Mouse (Mus musculus) liver, embryonic 13.5 days (tissue): ENCODE data around the gene Olfr303. TPM values are rescaled to one million over a fixed set of nuclear protein-coding genes. Genes with fewer than 3 reads are reported as not detected.
"Not testable (repeated sequence)": the region's sequence is repeated elsewhere in the genome, so short reads cannot be mapped to it uniquely, and the experiment has no call there.

Source experiments
- ATAC-seq: fragments of 200-750 bp; cut with Nextera tagmentation; 2 replicates; pipeline ENCODE4 v1.8.0; 2017; ENCODE audit warnings: low read depth, mild to moderate bottlenecking, moderate number of reproducible peaks, moderate library complexity
- DNase-seq: peaks from one replicate; pipeline ENCODE4 v3.0.0; 2022
- H3K27ac ChIP-seq: fragments of 300-500 bp; sonication (generic); 2 replicates; pipeline ENCODE4 v1.5.1; 2015; ENCODE audit warnings: moderate library complexity, mild to moderate bottlenecking, inconsistent platforms
- H3K27me3 ChIP-seq: fragments of 300-500 bp; sonication (generic); 2 replicates; pipeline ENCODE4 v1.6.1; 2015; ENCODE audit warnings: mild to moderate bottlenecking, inconsistent platforms
- H3K36me3 ChIP-seq: fragments of 300-500 bp; sonication (generic); 2 replicates; pipeline ENCODE4 v1.6.1; 2015; ENCODE audit warnings: mild to moderate bottlenecking, inconsistent platforms
- H3K4me1 ChIP-seq: fragments of 300-500 bp; sonication (generic); replicated peaks from 2 replicates; pipeline ENCODE4 v1.6.1; 2015; ENCODE audit warnings: inconsistent platforms
- H3K4me2 ChIP-seq: fragments of 300-500 bp; sonication (generic); 2 replicates; pipeline ENCODE4 v1.6.1; 2015; ENCODE audit warnings: inconsistent platforms, mild to moderate bottlenecking, moderate library complexity
- H3K4me3 ChIP-seq: fragments of 300-500 bp; sonication (generic); replicated peaks from 2 replicates; pipeline ENCODE4 v1.5.1; 2015; ENCODE audit warnings: mild to moderate bottlenecking, inconsistent platforms
- H3K9ac ChIP-seq: fragments of 300-500 bp; sonication (generic); 2 replicates; pipeline ENCODE4 v1.6.1; 2015; ENCODE audit warnings: mild to moderate bottlenecking, inconsistent platforms
- H3K9me3 ChIP-seq: fragments of 300-500 bp; sonication (generic); replicated peaks from 2 replicates; pipeline ENCODE4 v1.6.1; 2016; ENCODE audit warnings: inconsistent platforms
- WGBS: fragments of 180-500 bp; shearing (Covaris S2); methylation state at CpG from one replicate; pipeline ENCODE4 v1.1.7; 2015; ENCODE audit not compliant: insufficient replicate concordance; 5-methylcytosine and 5-hydroxymethylcytosine counted together
- polyA plus RNA-seq: library from polyadenylated mRNA; unstranded; fragments of >200 nt; fragmentation: Nextera tagmentation; extraction: Ambion mirVana; gene quantifications from 2 replicates; pipeline ENCODE4 v1.2.1, GENCODE M21; 2015

Gene Olfr303
- polyA plus RNA-seq = not detected in 2 replicates

GRCm38 (mm10) chr7:86397689-86398088, at the start of gene Olfr303:
Gene Olfr303, minus strand, starts transcription at chr7:86397789.
- H3K4me3 ChIP-seq = no peak within 1 kb of the TSS
- no peak for DNase-seq
- no peaks in the 10 kb centered on the region for H3K27me3 ChIP-seq
- H3K4me2 ChIP-seq = no peak within 1 kb of the TSS
- H3K4me1 ChIP-seq = no peaks in the 10 kb centered on the region
- H3K9me3 ChIP-seq = no peaks in the 10 kb centered on the region
- no peak within 1 kb of the TSS for H3K27ac ChIP-seq
- no peak within 1 kb of the TSS for H3K9ac ChIP-seq
- no peaks in the 10 kb centered on the region for H3K36me3 ChIP-seq
- ATAC-seq = no peak

- no peak for ATAC-seq
- Histone ChIP-seq H3K4me3 (no peak within 1 kb of the TSS), H3K9me3 (no peaks in the 10 kb centered on the region)
These were observed 6.0 kb upstream of the Olfr303 start, which contains the start of gene Olfr301 for GRCm38 (mm10) chr7:86403546-86403945. Gene Olfr301, plus strand, starts transcription at chr7:86403846.

GRCm38 (mm10) chr7:86386558-86386957, 11.0 kb downstream of the Olfr303 start, which contains the start of gene Olfr304:
Gene Olfr304, minus strand, starts transcription at chr7:86386658.
- ATAC-seq = no peak
- WGBS = 38% methylated on average over 1 of the region's 1 CpGs
- Histone ChIP-seq H3K9ac (no peak within 1 kb of the TSS), H3K4me3 (no peak within 1 kb of the TSS), H3K4me1 (no peaks in the 10 kb centered on the region), H3K4me2 (no peak within 1 kb of the TSS), H3K9me3 (no peaks in the 10 kb centered on the region), H3K27ac (no peak within 1 kb of the TSS), H3K36me3 (no peaks in the 10 kb centered on the region), H3K27me3 (no peaks in the 10 kb centered on the region)
- no peak for DNase-seq

More at GRCm38 (mm10) chr7:86403546-86403945, 6.0 kb upstream of the Olfr303 start, which contains the start of gene Olfr301:
- Histone ChIP-seq H3K4me1 (no peaks in the 10 kb centered on the region), H3K36me3 (no peaks in the 10 kb centered on the region), H3K27me3 (no peaks in the 10 kb centered on the region), H3K4me2 (no peak within 1 kb of the TSS), H3K9ac (no peak within 1 kb of the TSS), H3K27ac (no peak within 1 kb of the TSS)
- no peak for DNase-seq
- 55% methylated on average over 2 of the region's 2 CpGs for WGBS

- Histone ChIP-seq H3K4me2 (no peak overlapping the region), H3K4me3 (no peak overlapping the region), H3K27ac (no peak overlapping the region), H3K9me3 (no peaks in the 10 kb centered on the region), H3K27me3 (no peaks in the 10 kb centered on the region), H3K4me1 (no peaks in the 10 kb centered on the region), H3K36me3 (no peaks in the 10 kb centered on the region), H3K9ac (no peak overlapping the region)
- no peak for DNase-seq
- no peak for ATAC-seq
- 53% methylated on average over 3 of the region's 3 CpGs for WGBS
These were observed 11.8 kb downstream of the Olfr303 start for GRCm38 (mm10) chr7:86385769-86386168.

- no peaks in the 10 kb centered on the region for H3K27me3 ChIP-seq
- no peak within 1 kb of the TSS for H3K4me3 ChIP-seq
- no peak within 1 kb of the TSS for H3K27ac ChIP-seq
- DNase-seq = no peak
- no peak for ATAC-seq
- H3K9ac ChIP-seq = no peak within 1 kb of the TSS
- H3K36me3 ChIP-seq = no peaks in the 10 kb centered on the region
- no peak within 1 kb of the TSS for H3K4me2 ChIP-seq
- H3K9me3 ChIP-seq = no peaks in the 10 kb centered on the region
- no peaks in the 10 kb centered on the region for H3K4me1 ChIP-seq
- WGBS = 44% methylated on average over 1 of the region's 1 CpGs
These were observed 30.8 kb downstream of the Olfr303 start, which contains the start of gene Olfr305 for GRCm38 (mm10) chr7:86366828-86367227. Gene Olfr305, minus strand, starts transcription at chr7:86366928.

- not testable (repeated sequence) for H3K4me2 ChIP-seq, H3K27ac ChIP-seq, H3K27me3 ChIP-seq, H3K9ac ChIP-seq, DNase-seq, ATAC-seq, H3K4me1 ChIP-seq, H3K4me3 ChIP-seq, H3K9me3 ChIP-seq, H3K36me3 ChIP-seq
- 75% methylated on average over 9 of the region's 9 CpGs for WGBS
These were observed 51.3 kb downstream of the Olfr303 start for GRCm38 (mm10) chr7:86346296-86346695.

- Histone ChIP-seq H3K9ac (no peak overlapping the region), H3K4me1 (no peaks in the 10 kb centered on the region), H3K4me2 (no peak overlapping the region), H3K36me3 (no peaks in the 10 kb centered on the region), H3K4me3 (no peak overlapping the region), H3K27me3 (no peaks in the 10 kb centered on the region), H3K27ac (no peak overlapping the region), H3K9me3 (no peaks in the 10 kb centered on the region)
- WGBS = 47% methylated on average over 3 of the region's 3 CpGs
- no peak for DNase-seq
- no peak for ATAC-seq
These were observed 53.3 kb downstream of the Olfr303 start for GRCm38 (mm10) chr7:86344253-86344652.

- no peak overlapping the region for H3K27ac ChIP-seq
- no peak overlapping the region for H3K9ac ChIP-seq
- no peaks in the 10 kb centered on the region for H3K27me3 ChIP-seq
- DNase-seq (no peak), ATAC-seq (no peak)
- no peaks in the 10 kb centered on the region for H3K4me1 ChIP-seq
- WGBS = 63% methylated on average over 14 of the region's 14 CpGs
- H3K36me3 ChIP-seq = no peaks in the 10 kb centered on the region
- H3K4me2 ChIP-seq = no peak overlapping the region
- no peak overlapping the region for H3K4me3 ChIP-seq
- H3K9me3 ChIP-seq = no peaks in the 10 kb centered on the region
These were observed 54.6 kb downstream of the Olfr303 start for GRCm38 (mm10) chr7:86342881-86343565.

Other genes with a start within 250 kb of the Olfr303 start
- not detected in 2 replicates for gene Vmn2r75, start 226.0 kb downstream of the Olfr303 start, polyA plus RNA-seq
- gene Vmn2r76, start 151.5 kb downstream of the Olfr303 start, polyA plus RNA-seq = not detected in 2 replicates
- not detected in 2 replicates for gene Olfr310, start 120.6 kb downstream of the Olfr303 start, polyA plus RNA-seq
- not detected in 2 replicates for gene Olfr309, start 84.1 kb downstream of the Olfr303 start, polyA plus RNA-seq
- not detected in 2 replicates for gene Olfr308, start 72.2 kb downstream of the Olfr303 start, polyA plus RNA-seq
- gene Olfr307, start 60.2 kb downstream of the Olfr303 start, polyA plus RNA-seq = not detected in 2 replicates
- gene Olfr305, start 30.9 kb downstream of the Olfr303 start, polyA plus RNA-seq = not detected in 2 replicates
- not detected in 2 replicates for gene Olfr304, start 11.1 kb downstream of the Olfr303 start, polyA plus RNA-seq
- gene Olfr301, start 6.1 kb upstream of the Olfr303 start, polyA plus RNA-seq = not detected in 2 replicates
- not detected in 2 replicates for gene Olfr299, start 62.1 kb upstream of the Olfr303 start, polyA plus RNA-seq
- gene Olfr298, start 94.7 kb upstream of the Olfr303 start, polyA plus RNA-seq = not detected in 2 replicates
- gene Olfr297, start 122.2 kb upstream of the Olfr303 start, polyA plus RNA-seq = not detected in 2 replicates
- gene Olfr295, start 186.1 kb upstream of the Olfr303 start, polyA plus RNA-seq = not detected in 2 replicates
- not detected in 2 replicates for gene Olfr294, start 218.9 kb upstream of the Olfr303 start, polyA plus RNA-seq